Mouse (Mus musculus) inflammation-experienced regulatory T-cells, adult 16 weeks (primary cell): ENCODE results near the gene Gm20458. TPM values are rescaled to one million over a fixed set of nuclear protein-coding genes. Genes with fewer than 3 reads are reported as not detected.

ENCODE experiments used
- polyA plus RNA-seq: library from polyadenylated mRNA; unstranded; fragments of 100-300 nt; shearing (Covaris generic); gene quantifications from one replicate; pipeline ENCODE4 v1.2.1, GENCODE M21; 2017

The Gm20458 gene
- polyA plus RNA-seq = 1.4 TPM

GRCm38 (mm10) chr2:164460745-164461551 lies at the start of gene Gm20458:
Gene Gm20458, plus strand, starts transcription at chr2:164460967.

DNA sequence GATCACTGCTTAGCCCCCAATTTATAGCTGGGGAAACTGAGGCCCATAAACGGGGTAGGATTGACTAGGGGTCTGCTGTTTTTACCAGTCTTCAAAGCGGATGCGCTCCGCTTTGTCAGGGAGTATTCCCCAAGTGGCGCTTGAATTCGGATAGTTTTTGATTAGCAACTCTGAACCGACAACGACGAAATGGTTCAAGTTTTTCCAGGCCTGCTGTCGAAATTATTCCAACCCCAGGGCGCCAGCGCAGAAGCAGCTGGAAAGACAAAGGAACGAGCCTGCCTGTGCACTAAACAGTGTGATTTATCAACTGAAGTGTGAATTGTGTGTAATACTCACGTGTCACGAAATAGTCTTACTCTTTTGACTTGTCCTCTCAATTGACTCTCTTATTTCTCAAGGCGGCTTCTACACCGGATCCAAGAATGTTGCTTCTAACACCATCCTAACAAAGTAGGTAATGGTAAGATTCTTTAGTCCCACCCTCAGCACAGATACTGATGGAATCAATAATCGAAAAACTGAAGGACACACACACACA lies 17.2 kb upstream of the Gm20458 start, which contains the start of gene Sdc4:
Gene Sdc4 (minus strand): TSS at position 428 of the 541 bp plus-strand sequence.

GRCm38 (mm10) chr2:164456864-164457300 lies 3.9 kb upstream of the Gm20458 start, which contains the start of gene Sys1:
Gene Sys1, plus strand, starts transcription at chr2:164456964.

GRCm38 (mm10) chr2:164473624-164474023 lies 12.9 kb downstream of the Gm20458 start, which contains the start of gene Trp53tg5:
Gene Trp53tg5, minus strand, starts transcription at chr2:164473724.

DNA sequence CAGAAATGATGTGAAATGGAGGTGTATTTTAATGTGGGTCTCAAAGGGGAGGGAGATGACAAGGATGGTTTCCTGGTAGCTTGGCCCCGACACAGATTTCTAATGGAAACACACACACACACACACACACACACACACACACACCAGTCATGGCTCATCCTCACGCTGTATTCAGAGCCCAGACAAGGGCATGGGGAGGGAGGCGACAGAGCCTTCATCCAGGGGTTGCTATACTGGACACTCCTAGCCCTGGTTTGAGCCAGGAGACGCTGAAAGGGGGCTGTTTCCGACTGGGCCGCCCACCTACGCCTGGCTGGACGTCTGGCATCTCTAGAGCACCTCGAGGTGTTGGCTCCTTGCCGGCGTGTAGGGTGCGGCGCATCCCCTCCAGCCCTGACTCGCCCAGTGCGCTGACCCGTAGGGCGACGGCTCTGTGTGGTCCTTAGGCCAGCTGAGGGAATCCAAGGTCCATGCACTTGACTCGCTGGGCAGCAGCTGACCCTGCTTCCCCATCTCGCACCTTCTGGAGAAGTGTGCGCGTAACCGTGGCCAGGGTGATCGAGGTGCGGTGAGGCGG lies 25.0 kb downstream of the Gm20458 start, which contains the start of gene Dbndd2:
Gene Dbndd2 (plus strand): TSS at position 426 of the 577 bp plus-strand sequence.

GRCm38 (mm10) chr2:164496847-164497690 lies 36.3 kb downstream of the Gm20458 start, which contains the start of gene Pigt:
Gene Pigt, plus strand, starts transcription at chr2:164497520.

Other genes starting within 250 kb of the Gm20458 start
- not detected for gene Wfdc15b, start 239.3 kb upstream of the Gm20458 start, polyA plus RNA-seq
- not detected for gene Svs2, start 222.5 kb upstream of the Gm20458 start, polyA plus RNA-seq
- gene Svs3b, start 204.3 kb upstream of the Gm20458 start, polyA plus RNA-seq = not detected
- gene Svs4, start 182.5 kb upstream of the Gm20458 start, polyA plus RNA-seq = not detected
- not detected for gene Svs3a, start 171.7 kb upstream of the Gm20458 start, polyA plus RNA-seq
- gene Svs6, start 144.2 kb upstream of the Gm20458 start, polyA plus RNA-seq = not detected
- not detected for gene Svs5, start 128.2 kb upstream of the Gm20458 start, polyA plus RNA-seq
- gene Slpi, start 71.9 kb upstream of the Gm20458 start, polyA plus RNA-seq = 25.8 TPM
- gene Rbpjl, start 57.8 kb upstream of the Gm20458 start, polyA plus RNA-seq = not detected
- gene Matn4, start 55.8 kb upstream of the Gm20458 start, polyA plus RNA-seq = not detected
- gene Sdc4, start 17.1 kb upstream of the Gm20458 start, polyA plus RNA-seq = 46.9 TPM
- 27.2 TPM for gene Sys1, start 4.0 kb upstream of the Gm20458 start, polyA plus RNA-seq
- gene Trp53tg5, start 12.8 kb downstream of the Gm20458 start, polyA plus RNA-seq = 0.33 TPM
- gene Dbndd2, start 25.1 kb downstream of the Gm20458 start, polyA plus RNA-seq = 7.6 TPM
- 26.3 TPM for gene Pigt, start 36.6 kb downstream of the Gm20458 start, polyA plus RNA-seq
- 3.1 TPM for gene Wfdc2, start 101.4 kb downstream of the Gm20458 start, polyA plus RNA-seq
- gene Spint3, start 112.5 kb downstream of the Gm20458 start, polyA plus RNA-seq = not detected
- not detected for gene Wfdc6a, start 124.5 kb downstream of the Gm20458 start, polyA plus RNA-seq
- not detected for gene Eppin, start 132.6 kb downstream of the Gm20458 start, polyA plus RNA-seq
- gene Wfdc6b, start 152.6 kb downstream of the Gm20458 start, polyA plus RNA-seq = not detected
- not detected for gene Wfdc8, start 152.7 kb downstream of the Gm20458 start, polyA plus RNA-seq
- not detected for gene Wfdc16, start 177.8 kb downstream of the Gm20458 start, polyA plus RNA-seq
- gene Wfdc10, start 195.1 kb downstream of the Gm20458 start, polyA plus RNA-seq = not detected
- not detected for gene Wfdc9, start 195.6 kb downstream of the Gm20458 start, polyA plus RNA-seq
- gene Wfdc11, start 213.1 kb downstream of the Gm20458 start, polyA plus RNA-seq = not detected
- not detected for gene Wfdc13, start 224.1 kb downstream of the Gm20458 start, polyA plus RNA-seq
- not detected for gene Spint4, start 237.5 kb downstream of the Gm20458 start, polyA plus RNA-seq